Mouse (Mus musculus): ENCODE results near the gene Mrps24. TPM values are rescaled to one million over a fixed set of nuclear protein-coding genes. Genes with fewer than 3 reads are reported as not detected.

The Mrps24 gene
- polyA plus RNA-seq, 1 experiment from 2014 or later = 235 TPM

DNA sequence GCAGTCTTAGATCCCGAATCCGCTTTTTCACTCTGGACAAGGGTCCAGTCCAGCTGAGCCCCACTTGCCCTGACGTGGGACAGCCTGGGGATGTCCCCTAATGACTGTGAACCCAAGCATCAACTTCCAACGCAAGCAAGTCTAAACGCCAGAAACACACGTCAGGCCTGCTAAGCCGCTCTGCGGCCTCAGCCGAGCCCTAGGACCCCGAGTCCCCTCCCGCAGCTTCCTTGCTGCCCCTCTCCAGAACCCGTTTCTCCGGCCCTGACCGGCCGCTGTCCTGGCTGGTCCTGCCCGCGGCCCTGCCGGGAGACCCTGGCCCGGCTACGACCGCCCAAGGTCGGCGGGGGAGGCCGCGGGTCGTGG lies 25.1 kb upstream of the Mrps24 start:
- H3K27ac ChIP-seq (replicated peaks in 1 of 2; ENCODE audit: control insufficient read depth in 1 of 2, insufficient read depth in 1 of 2, low read depth in 2 of 2, low read length in 2 of 2) = peak overlapping the region; percentile 93 to 97
- H3K27me3 ChIP-seq (ENCODE audit: control insufficient read depth, insufficient read depth, low read length) = no peaks in the 10 kb centered on the region
- no peaks in the 10 kb centered on the region for H3K36me3 ChIP-seq (ENCODE audit: control insufficient read depth, insufficient read depth, low read length)
- no peaks in the 10 kb centered on the region for H3K9me3 ChIP-seq (ENCODE audit: control insufficient read depth, low read length)
- H3K4me3 ChIP-seq (ENCODE audit: control insufficient read depth in 1 of 2, insufficient read depth in 1 of 2, low read depth in 1 of 2, low read length in 2 of 2) = peak overlapping the region; percentile 87 to 95
- ATAC-seq (ENCODE audit: insufficient number of reproducible peaks, insufficient read depth, low FRiP score, low read depth) = peak; percentile 41
- H3K9ac ChIP-seq (ENCODE audit: low read length) = peak overlapping the region; percentile 98
- H3K4me1 ChIP-seq (ENCODE audit: control insufficient read depth in 2 of 2, insufficient read depth in 2 of 2, low read length in 2 of 2) = peaks cover 9 to 18% of the 10 kb centered on the region in 2 experiments
- H3K4me2 ChIP-seq (ENCODE audit: low read length) = peak overlapping the region; percentile 64
- WGBS = under 1% methylated on average over 26 of the region's 26 CpGs

GRCm38 (mm10) chr11:5739846-5740245 lies 24.4 kb upstream of the Mrps24 start:
- peak overlapping the region; percentile 98 for H3K9ac ChIP-seq (ENCODE audit: low read length)
- peak overlapping the region; percentile 3 to 95; a peak in 3 of 4 replicates for H3K4me3 ChIP-seq (ENCODE audit: control insufficient read depth in 1 of 2, insufficient read depth in 1 of 2, low read depth in 1 of 2, low read length in 2 of 2)
- WGBS = 51% methylated on average over 3 of the region's 3 CpGs
- H3K36me3 ChIP-seq (ENCODE audit: control insufficient read depth, insufficient read depth, low read length) = no peaks in the 10 kb centered on the region
- H3K4me2 ChIP-seq (ENCODE audit: low read length) = peak overlapping the region; percentile 64
- H3K27ac ChIP-seq (replicated peaks in 1 of 2; ENCODE audit: control insufficient read depth in 1 of 2, insufficient read depth in 1 of 2, low read depth in 2 of 2, low read length in 2 of 2) = peak overlapping the region; percentile 71 to 97
- ATAC-seq (ENCODE audit: insufficient number of reproducible peaks, insufficient read depth, low FRiP score, low read depth) = no peak
- H3K4me1 ChIP-seq (ENCODE audit: control insufficient read depth in 2 of 2, insufficient read depth in 2 of 2, low read length in 2 of 2) = peaks cover 11 to 25% of the 10 kb centered on the region in 2 experiments
- no peaks in the 10 kb centered on the region for H3K9me3 ChIP-seq (ENCODE audit: control insufficient read depth, low read length)
- H3K27me3 ChIP-seq (ENCODE audit: control insufficient read depth, insufficient read depth, low read length) = no peaks in the 10 kb centered on the region

- Histone ChIP-seq H3K36me3 (ENCODE audit: control insufficient read depth, insufficient read depth, low read length) (no peaks in the 10 kb centered on the region), H3K4me3 (ENCODE audit: control insufficient read depth in 1 of 2, insufficient read depth in 1 of 2, low read depth in 1 of 2, low read length in 2 of 2) (no peak overlapping the region), H3K9me3 (ENCODE audit: control insufficient read depth, low read length) (no peaks in the 10 kb centered on the region), H3K4me2 (ENCODE audit: low read length) (peak overlapping the region; percentile 31), H3K27me3 (ENCODE audit: control insufficient read depth, insufficient read depth, low read length) (no peaks in the 10 kb centered on the region), H3K4me1 (ENCODE audit: control insufficient read depth in 2 of 2, insufficient read depth in 2 of 2, low read length in 2 of 2) (peaks cover 18 to 33% of the 10 kb centered on the region in 2 experiments), H3K9ac (ENCODE audit: low read length) (peak overlapping the region; percentile 21; the same call in 1 of the 2 replicates), H3K27ac (replicated peaks in 1 of 2; ENCODE audit: control insufficient read depth in 1 of 2, insufficient read depth in 1 of 2, low read depth in 2 of 2, low read length in 2 of 2) (peak overlapping the region; percentile 29 to 64; a peak in 3 of 4 replicates)
- ATAC-seq (ENCODE audit: insufficient number of reproducible peaks, insufficient read depth, low FRiP score, low read depth) = no peak
- 51% methylated on average over 5 of the region's 5 CpGs for WGBS
Measured at GRCm38 (mm10) chr11:5738888-5739632, 23.6 kb upstream of the Mrps24 start.

DNA sequence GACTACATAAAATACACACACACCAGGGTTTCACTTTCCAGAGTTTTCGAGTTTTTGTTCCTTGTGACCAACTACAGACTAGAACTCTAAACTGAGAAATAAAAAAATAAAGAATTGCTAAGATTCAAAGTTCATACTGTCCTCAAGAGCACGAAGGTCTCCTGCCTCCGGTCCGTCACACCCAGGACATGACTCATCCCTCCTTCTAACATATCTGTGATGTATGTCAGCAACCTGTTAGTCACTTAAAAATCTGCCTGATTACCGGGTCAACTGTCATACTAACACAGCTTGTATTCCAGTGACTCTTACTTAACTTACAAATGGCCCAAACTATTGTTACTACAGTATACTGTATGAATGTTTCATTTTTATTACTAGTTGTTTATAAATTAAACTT lies 21.7 kb upstream of the Mrps24 start:
- no peaks in the 10 kb centered on the region for H3K27me3 ChIP-seq (ENCODE audit: control insufficient read depth, insufficient read depth, low read length)
- H3K4me1 ChIP-seq (ENCODE audit: control insufficient read depth in 2 of 2, insufficient read depth in 2 of 2, low read length in 2 of 2) = peaks cover 22 to 41% of the 10 kb centered on the region in 2 experiments
- H3K27ac ChIP-seq (replicated peaks in 1 of 2; ENCODE audit: control insufficient read depth in 1 of 2, insufficient read depth in 1 of 2, low read depth in 2 of 2, low read length in 2 of 2) = no peak overlapping the region
- no peaks in the 10 kb centered on the region for H3K9me3 ChIP-seq (ENCODE audit: control insufficient read depth, low read length)
- H3K36me3 ChIP-seq (ENCODE audit: control insufficient read depth, insufficient read depth, low read length) = no peaks in the 10 kb centered on the region
- no peak for ATAC-seq (ENCODE audit: insufficient number of reproducible peaks, insufficient read depth, low FRiP score, low read depth)
- H3K4me2 ChIP-seq (ENCODE audit: low read length) = no peak overlapping the region
- H3K9ac ChIP-seq (ENCODE audit: low read length) = no peak overlapping the region
- 47% methylated on average over 5 of the region's 5 CpGs for WGBS
- H3K4me3 ChIP-seq (ENCODE audit: control insufficient read depth in 1 of 2, insufficient read depth in 1 of 2, low read depth in 1 of 2, low read length in 2 of 2) = no peak overlapping the region

GRCm38 (mm10) chr11:5734323-5734722 lies 18.8 kb upstream of the Mrps24 start:
- peaks cover 7% of the 10 kb centered on the region; the same call in 1 of the 2 replicates for H3K36me3 ChIP-seq (ENCODE audit: control insufficient read depth, insufficient read depth, low read length)
- no peak for ATAC-seq (ENCODE audit: insufficient number of reproducible peaks, insufficient read depth, low FRiP score, low read depth)
- H3K9me3 ChIP-seq (ENCODE audit: control insufficient read depth, low read length) = no peaks in the 10 kb centered on the region
- H3K4me3 ChIP-seq (ENCODE audit: control insufficient read depth in 1 of 2, insufficient read depth in 1 of 2, low read depth in 1 of 2, low read length in 2 of 2) = no peak overlapping the region
- no peak overlapping the region for H3K9ac ChIP-seq (ENCODE audit: low read length)
- H3K27ac ChIP-seq (replicated peaks in 1 of 2; ENCODE audit: control insufficient read depth in 1 of 2, insufficient read depth in 1 of 2, low read depth in 2 of 2, low read length in 2 of 2) = no peak overlapping the region
- peaks cover 22 to 37% of the 10 kb centered on the region in 2 experiments for H3K4me1 ChIP-seq (ENCODE audit: control insufficient read depth in 2 of 2, insufficient read depth in 2 of 2, low read length in 2 of 2)
- WGBS = 79% methylated on average over 4 of the region's 4 CpGs
- no peak overlapping the region for H3K4me2 ChIP-seq (ENCODE audit: low read length)
- H3K27me3 ChIP-seq (ENCODE audit: control insufficient read depth, insufficient read depth, low read length) = no peaks in the 10 kb centered on the region

- no peaks in the 10 kb centered on the region for H3K27me3 ChIP-seq (ENCODE audit: control insufficient read depth, insufficient read depth, low read length)
- no peak overlapping the region for H3K4me2 ChIP-seq (ENCODE audit: low read length)
- H3K4me1 ChIP-seq (ENCODE audit: control insufficient read depth in 2 of 2, insufficient read depth in 2 of 2, low read length in 2 of 2) = peaks cover 15 to 29% of the 10 kb centered on the region in 2 experiments
- ATAC-seq (ENCODE audit: insufficient number of reproducible peaks, insufficient read depth, low FRiP score, low read depth) = no peak
- H3K4me3 ChIP-seq (ENCODE audit: control insufficient read depth in 1 of 2, insufficient read depth in 1 of 2, low read depth in 1 of 2, low read length in 2 of 2) = no peak overlapping the region
- no peak overlapping the region for H3K9ac ChIP-seq (ENCODE audit: low read length)
- H3K9me3 ChIP-seq (ENCODE audit: control insufficient read depth, low read length) = no peaks in the 10 kb centered on the region
- no peak overlapping the region for H3K27ac ChIP-seq (replicated peaks in 1 of 2; ENCODE audit: control insufficient read depth in 1 of 2, insufficient read depth in 1 of 2, low read depth in 2 of 2, low read length in 2 of 2)
- WGBS = 73% methylated on average over 5 of the region's 5 CpGs
- peaks cover 7% of the 10 kb centered on the region; the same call in 1 of the 2 replicates for H3K36me3 ChIP-seq (ENCODE audit: control insufficient read depth, insufficient read depth, low read length)
Measured at GRCm38 (mm10) chr11:5732401-5732800, 16.9 kb upstream of the Mrps24 start.

GRCm38 (mm10) chr11:5729582-5729981 lies 14.1 kb upstream of the Mrps24 start:
- H3K27me3 ChIP-seq (ENCODE audit: control insufficient read depth, insufficient read depth, low read length) = no peaks in the 10 kb centered on the region
- no peak overlapping the region for H3K9ac ChIP-seq (ENCODE audit: low read length)
- H3K9me3 ChIP-seq (ENCODE audit: control insufficient read depth, low read length) = no peaks in the 10 kb centered on the region
- no peak overlapping the region for H3K4me3 ChIP-seq (ENCODE audit: control insufficient read depth in 1 of 2, insufficient read depth in 1 of 2, low read depth in 1 of 2, low read length in 2 of 2)
- H3K27ac ChIP-seq (replicated peaks in 1 of 2; ENCODE audit: control insufficient read depth in 1 of 2, insufficient read depth in 1 of 2, low read depth in 2 of 2, low read length in 2 of 2) = no peak overlapping the region
- peaks cover 10 to 18% of the 10 kb centered on the region in 2 experiments for H3K4me1 ChIP-seq (ENCODE audit: control insufficient read depth in 2 of 2, insufficient read depth in 2 of 2, low read length in 2 of 2)
- H3K36me3 ChIP-seq (ENCODE audit: control insufficient read depth, insufficient read depth, low read length) = peaks cover 11% of the 10 kb centered on the region; the same call in 1 of the 2 replicates
- no peak for ATAC-seq (ENCODE audit: insufficient number of reproducible peaks, insufficient read depth, low FRiP score, low read depth)
- WGBS = 89% methylated on average over 9 of the region's 9 CpGs
- H3K4me2 ChIP-seq (ENCODE audit: low read length) = no peak overlapping the region

Data from heart, embryonic 14.5 days (tissue).